Mouse (Mus musculus) thymus, adult 18-20 months (tissue): Measurements from ENCODE around the gene Sorcs2.
A peak's percentile ranks its signal among the peaks of the same experiment; 100 is the strongest.

ENCODE experiments used
- DNase-seq, 2 experiments: peaks; one replicate each; pipeline ENCODE4 v3.0.0; 2022; ENCODE audit warnings: mixed read lengths in 2 of 2

The Sorcs2 gene

GRCm38 (mm10) chr5:36397837-36398282 lies at the start of gene Sorcs2:
Gene Sorcs2, minus strand, starts transcription at chr5:36398139.
- peak; percentile 72 to 74 for DNase-seq

GRCm38 (mm10) chr5:36446166-36446890 lies 48.4 kb upstream of the Sorcs2 start:
- DNase-seq: peak in 1 of 2 experiments; percentile 40

- DNase-seq: no peak
Measured at GRCm38 (mm10) chr5:36445028-36445427, 47.1 kb upstream of the Sorcs2 start.

GRCm38 (mm10) chr5:36444611-36445010 lies 46.7 kb upstream of the Sorcs2 start:
- DNase-seq: no peak

- no peak for DNase-seq
Measured at GRCm38 (mm10) chr5:36440741-36441140, 42.8 kb upstream of the Sorcs2 start.

- DNase-seq: no peak
Measured at GRCm38 (mm10) chr5:36436858-36437257, 38.9 kb upstream of the Sorcs2 start.

GRCm38 (mm10) chr5:36434398-36434967 lies 36.5 kb upstream of the Sorcs2 start:
- DNase-seq: no peak

- no peak for DNase-seq
Measured at GRCm38 (mm10) chr5:36431711-36432110, 33.8 kb upstream of the Sorcs2 start.

GRCm38 (mm10) chr5:36429551-36429950 lies 31.6 kb upstream of the Sorcs2 start:
- no peak for DNase-seq

GRCm38 (mm10) chr5:36427831-36428230 lies 29.9 kb upstream of the Sorcs2 start:
- no peak for DNase-seq

- no peak for DNase-seq
Measured at GRCm38 (mm10) chr5:36426404-36426803, 28.5 kb upstream of the Sorcs2 start.

GRCm38 (mm10) chr5:36424676-36425075 lies 26.7 kb upstream of the Sorcs2 start:
- no peak for DNase-seq

GRCm38 (mm10) chr5:36422689-36423088 lies 24.8 kb upstream of the Sorcs2 start:
- DNase-seq: no peak

- no peak for DNase-seq
Measured at GRCm38 (mm10) chr5:36419861-36420260, 21.9 kb upstream of the Sorcs2 start.

- DNase-seq: no peak
Measured at GRCm38 (mm10) chr5:36414712-36415331, 16.9 kb upstream of the Sorcs2 start.

- DNase-seq: peak; percentile 44 to 49
Measured at GRCm38 (mm10) chr5:36398463-36399364, 775 bp upstream of the Sorcs2 start.

- no peak for DNase-seq
Measured at GRCm38 (mm10) chr5:36397384-36397759, 567 bp downstream of the Sorcs2 start.

- DNase-seq: no peak
Measured at GRCm38 (mm10) chr5:36396491-36397383, 1.2 kb downstream of the Sorcs2 start.

- peak; percentile 69 to 73 for DNase-seq
Measured at GRCm38 (mm10) chr5:36396011-36396410, 1.9 kb downstream of the Sorcs2 start.

GRCm38 (mm10) chr5:36394840-36395515 lies 3.0 kb downstream of the Sorcs2 start:
- DNase-seq: no peak

- no peak for DNase-seq
Measured at GRCm38 (mm10) chr5:36391751-36392150, 6.2 kb downstream of the Sorcs2 start.
